Mouse (Mus musculus) embryonic fibroblast, embryonic 13.5 days (primary cell): ENCODE measurements at regions not wholly inside any gene's neighbourhood (a gene's known extent, or its start where the extent isn't known, plus 50 kb on each side); places are given as distances from the start of the nearest gene placed in this dataset.

ENCODE experiments used
- CTCF ChIP-seq: IDR thresholded peaks from 2 replicates; pipeline ENCODE4 v1.5.1; 2011; ENCODE audit warnings: mild to moderate bottlenecking, control low read depth, low read length, moderate library complexity, borderline replicate concordance; ENCODE audit not compliant: insufficient read depth
- POLR2A ChIP-seq: IDR thresholded peaks from 2 replicates; pipeline ENCODE4 v1.6.1; 2011; ENCODE audit warnings: low read depth, mild to moderate bottlenecking, control low read depth, low read length, moderate library complexity

DNA sequence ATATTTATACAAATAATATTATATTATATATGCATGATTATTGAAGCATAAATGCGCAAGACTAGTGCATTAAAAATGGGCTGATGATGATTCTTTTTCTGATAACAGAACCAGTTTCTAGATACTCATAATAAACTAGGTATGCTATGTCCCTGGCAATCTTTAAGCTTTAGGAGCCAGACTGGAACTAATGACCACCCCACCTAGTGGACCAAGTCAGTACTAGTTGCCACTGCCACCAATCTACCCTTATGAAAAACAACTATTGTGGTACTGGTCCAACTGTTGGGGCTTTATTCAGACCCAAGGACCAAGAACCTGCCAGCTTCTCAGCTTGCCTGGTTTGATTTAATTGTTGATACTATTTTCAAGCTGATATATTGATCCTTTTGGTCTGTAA, 722.8 kb downstream of the Dach1 start:
- TF ChIP-seq POLR2A: no peak
- no peak for TF ChIP-seq CTCF
